Comparison of ENCODE assay signal across 8 mouse cellular contexts in genomic region chr19:45804593-45805368, GRCm38 (mm10). TPM values are rescaled to one million over a fixed set of nuclear protein-coding genes. Genes with fewer than 3 reads are reported as not detected.
DNase-seq lines count a peak whose midpoint lies in the region; ATAC-seq and TF ChIP-seq lines count a peak whose summit lies in the region.

No protein-coding gene starts in this region.

- no peak overlapping the region for H3K4me2 ChIP-seq in intestine, embryonic 16.5 days (ENCODE audit: low read depth, low read length)
- peak overlapping the region; percentile 21; the same call in 1 of the 2 replicates for H3K4me2 ChIP-seq in midbrain, embryonic 12.5 days (replicated peaks)

- WGBS in heart, adult 2 months: 27% methylated on average over 12 of the region's 12 CpGs
- WGBS in intestine, embryonic 16.5 days: 25% methylated on average over 12 of the region's 12 CpGs
- WGBS in midbrain, embryonic 12.5 days: 25% methylated on average over 12 of the region's 12 CpGs

- H3K9me3 ChIP-seq in intestine, embryonic 16.5 days (ENCODE audit: control insufficient read depth, low read length): no peaks in the 10 kb centered on the region
- H3K9me3 ChIP-seq in midbrain, embryonic 12.5 days: no peaks in the 10 kb centered on the region

- no peak overlapping the region for H3K9ac ChIP-seq in heart, adult 2 months (ENCODE audit: low read depth, low read length)
- H3K9ac ChIP-seq in intestine, embryonic 16.5 days (ENCODE audit: low read depth, low read length): no peak overlapping the region
- no peak overlapping the region for H3K9ac ChIP-seq in midbrain, embryonic 12.5 days (replicated peaks)

- no peak overlapping the region for H3K4me3 ChIP-seq in heart, adult 2 months
- H3K4me3 ChIP-seq in embryonic fibroblast, embryonic 13.5 days (ENCODE audit: insufficient read depth, low read length): no peak overlapping the region
- no peak overlapping the region for H3K4me3 ChIP-seq in intestine, embryonic 16.5 days (ENCODE audit: low read length)
- no peak overlapping the region for H3K4me3 ChIP-seq in midbrain, embryonic 12.5 days

- H3K79me2 ChIP-seq in heart, adult 2 months (replicated peaks; ENCODE audit: control insufficient read depth, insufficient read depth, low read length): no peaks in the 10 kb centered on the region; the same call in 1 of the 2 replicates

- H3K27ac ChIP-seq in heart, adult 2 months: no peak overlapping the region
- no peak overlapping the region for H3K27ac ChIP-seq in embryonic fibroblast, embryonic 13.5 days (ENCODE audit: insufficient read depth, low read length)
- H3K27ac ChIP-seq in intestine, embryonic 16.5 days (ENCODE audit: low read length): no peak overlapping the region
- H3K27ac ChIP-seq in midbrain, embryonic 12.5 days (replicated peaks): no peak overlapping the region

- peak; percentile 71 for ATAC-seq in intestine, embryonic 16.5 days
- ATAC-seq in midbrain, embryonic 12.5 days (ENCODE audit: low FRiP score, low read depth): peak; percentile 41; the same call in 1 of the 2 replicates

- no peaks in the 10 kb centered on the region for H3K4me1 ChIP-seq in heart, adult 2 months (ENCODE audit: control insufficient read depth, insufficient read depth, low read length)
- H3K4me1 ChIP-seq in embryonic fibroblast, embryonic 13.5 days (ENCODE audit: control insufficient read depth, insufficient read depth, low read length): no peaks in the 10 kb centered on the region
- H3K4me1 ChIP-seq in intestine, embryonic 16.5 days (ENCODE audit: control insufficient read depth, insufficient read depth, low read length): peaks cover 3% of the 10 kb centered on the region; the same call in 1 of the 2 replicates
- H3K4me1 ChIP-seq in midbrain, embryonic 12.5 days: peaks cover 5% of the 10 kb centered on the region; the same call in 1 of the 2 replicates

- TF ChIP-seq EP300 in heart, adult 2 months (IDR thresholded peaks at IDR 0.05; ENCODE audit: insufficient read depth, low read depth, low read length): no peak; the same call in 1 of the 2 replicates

- no peaks in the 10 kb centered on the region for H3K27me3 ChIP-seq in heart, adult 2 months (ENCODE audit: control insufficient read depth, insufficient read depth, low read length)
- H3K27me3 ChIP-seq in intestine, embryonic 16.5 days (replicated peaks; ENCODE audit: control insufficient read depth, insufficient read depth, low read length): no peaks in the 10 kb centered on the region
- H3K27me3 ChIP-seq in midbrain, embryonic 12.5 days: peaks cover 5% of the 10 kb centered on the region

- intact Hi-C loops in heart, adult 2 months (cut with DNase I): loop anchor here (2.0 kb wide), 1 partner anchor 148 kb away; no protein-coding TSS in a partner anchor
- intact Hi-C loops in heart, postnatal 25 days (cut with DNase I): no loop called here

- peak; percentile 81 for TF ChIP-seq CTCF in heart, adult 2 months (IDR thresholded peaks at IDR 0.05)
- peak; percentile 56; the same call in 1 of the 2 replicates for TF ChIP-seq CTCF in embryonic fibroblast, embryonic 13.5 days (IDR thresholded peaks at IDR 0.05; ENCODE audit: borderline replicate concordance, insufficient read depth, low read length)

- TF ChIP-seq POLR2A in heart, adult 2 months (IDR thresholded peaks at IDR 0.05; ENCODE audit: insufficient read depth, low read depth, low read length): no peak
- no peak for TF ChIP-seq POLR2A in embryonic fibroblast, embryonic 13.5 days (IDR thresholded peaks at IDR 0.05; ENCODE audit: low read depth, low read length)

- DNase-seq in heart, adult 2 months: no peak
- DNase-seq in heart, postnatal 25 days (ENCODE audit: low spot score): no peak
- DNase-seq in MEL-GATA-1-ER (ENCODE audit: extremely low read depth, low read depth): peak; percentile 62
- DNase-seq in left cerebral cortex, adult 11 months (ENCODE audit: low spot score): no peak
- no peak for DNase-seq in frontal cortex, postnatal 36 days (ENCODE audit: low spot score in 2 of 2)

- H3K36me3 ChIP-seq in heart, adult 2 months (ENCODE audit: control insufficient read depth, insufficient read depth, low read length): no peaks in the 10 kb centered on the region
- H3K36me3 ChIP-seq in intestine, embryonic 16.5 days (ENCODE audit: control insufficient read depth, insufficient read depth, low read length): no peaks in the 10 kb centered on the region
- no peaks in the 10 kb centered on the region for H3K36me3 ChIP-seq in midbrain, embryonic 12.5 days

RNA-seq across cellular contexts. Expression of gene Kcnip2, which starts 11.1 kb away (rescaled TPM):
- 100 to 1,000 TPM; 174 to 203 TPM for total RNA-seq in heart, adult 2 months (2021)
- polyA plus RNA-seq in heart, adult 2 months (2012; rRNA removed): 216 and 276 TPM in 2 replicates
- 100 to 1,000 TPM; 205 to 217 TPM for total RNA-seq in heart, postnatal 25 days (2021)
- not detected in 2 replicates for polyA plus RNA-seq in embryonic fibroblast, embryonic 13.5 days (2011; ENCODE audit: insufficient read length, low read depth, missing spikeins)
- polyA plus RNA-seq in intestine, embryonic 16.5 days (2015; fragmentation: Nextera tagmentation; extraction: Ambion mirVana): 1.8 and 2.0 TPM in 2 replicates
- 1.2 and 1.9 TPM in 2 replicates for polyA plus RNA-seq in midbrain, embryonic 12.5 days (2016; fragmentation: Nextera tagmentation; extraction: Ambion mirVana)

RNA-seq across cellular contexts. Expression of gene Mgea5, which starts 21.1 kb away (rescaled TPM):
- total RNA-seq in heart, adult 2 months (2021): 10 to 100 TPM; 70.8 to 81.9 TPM
- 22.4 and 49.3 TPM in 2 replicates for polyA plus RNA-seq in heart, adult 2 months (2012; rRNA removed)
- total RNA-seq in heart, postnatal 25 days (2021): 10 to 100 TPM; 61.6 to 71.0 TPM
- polyA plus RNA-seq in embryonic fibroblast, embryonic 13.5 days (2011; ENCODE audit: insufficient read length, low read depth, missing spikeins): 87.3 and 87.4 TPM in 2 replicates
- 24.5 and 25.0 TPM in 2 replicates for polyA plus RNA-seq in intestine, embryonic 16.5 days (2015; fragmentation: Nextera tagmentation; extraction: Ambion mirVana)
- polyA plus RNA-seq in midbrain, embryonic 12.5 days (2016; fragmentation: Nextera tagmentation; extraction: Ambion mirVana): 115 and 123 TPM in 2 replicates

RNA-seq across cellular contexts. Expression of gene Npm3, which starts 55.4 kb away (rescaled TPM):
- 10 to 100 TPM; 15.6 to 15.7 TPM for total RNA-seq in heart, adult 2 months (2021)
- polyA plus RNA-seq in heart, adult 2 months (2012; rRNA removed): 25.2 and 28.0 TPM in 2 replicates
- 10 to 100 TPM; 16.9 TPM for total RNA-seq in heart, postnatal 25 days (2021)
- polyA plus RNA-seq in embryonic fibroblast, embryonic 13.5 days (2011; ENCODE audit: insufficient read length, low read depth, missing spikeins): 95.8 and 99.4 TPM in 2 replicates
- polyA plus RNA-seq in intestine, embryonic 16.5 days (2015; fragmentation: Nextera tagmentation; extraction: Ambion mirVana): 13.1 and 13.5 TPM in 2 replicates
- 7.7 and 8.4 TPM in 2 replicates for polyA plus RNA-seq in midbrain, embryonic 12.5 days (2016; fragmentation: Nextera tagmentation; extraction: Ambion mirVana)

Comparison
In these comparisons a context has a peak if more than half of its experiments do, and no peak if none do; other contexts are left out.
1. RNA of gene Kcnip2, which starts 11.1 kb away (polyA plus RNA-seq): 216 to 276 TPM in heart, adult 2 months; 1.8 to 2.0 TPM in intestine, embryonic 16.5 days, 1.2 to 1.9 TPM in midbrain, embryonic 12.5 days and not detected in embryonic fibroblast, embryonic 13.5 days; every median in the first group is over 10 times any median in the second.